Mouse (Mus musculus) myocyte (in vitro differentiated cells): ENCODE data around the gene Wdr95. TPM values are rescaled to one million over a fixed set of nuclear protein-coding genes. Genes with fewer than 3 reads are reported as not detected.

Experiments used
- H3K27me3 ChIP-seq: one replicate; pipeline ENCODE4 v1.6.1; 2011; ENCODE audit not compliant: control insufficient read depth, insufficient read depth, insufficient read length
- H3K36me3 ChIP-seq: one replicate; pipeline ENCODE4 v1.6.1; 2011; ENCODE audit not compliant: control insufficient read depth, insufficient read depth
- H3K4me2 ChIP-seq: one replicate; pipeline ENCODE4 v1.6.1; 2011; ENCODE audit warnings: low read depth, control low read depth
- H3K4me3 ChIP-seq: one replicate; pipeline ENCODE4 v1.5.1; 2011; ENCODE audit warnings: mild to moderate bottlenecking, control low read depth, moderate library complexity
- H3K79me2 ChIP-seq: one replicate; pipeline ENCODE4 v1.6.1; 2011; ENCODE audit not compliant: control insufficient read depth, insufficient read depth
- H3ac ChIP-seq: one replicate; pipeline ENCODE4 v1.6.1; 2011; ENCODE audit not compliant: control insufficient read depth, insufficient read length
- CEBPB ChIP-seq: IDR thresholded peaks from 2 replicates; pipeline ENCODE4 v1.6.1; 2011; ENCODE audit warnings: mild to moderate bottlenecking, moderate library complexity; ENCODE audit not compliant: poor library complexity, insufficient read depth, severe bottlenecking
- E2F4 ChIP-seq: IDR thresholded peaks from one replicate; pipeline ENCODE4 v1.6.1; 2011; ENCODE audit warnings: mild to moderate bottlenecking, control low read depth, moderate library complexity; ENCODE audit not compliant: insufficient read depth
- MAX ChIP-seq: IDR thresholded peaks from one replicate; pipeline ENCODE4 v1.6.1; 2011; ENCODE audit warnings: low read depth, mild to moderate bottlenecking, control low read depth
- MYOD1 ChIP-seq, 3 experiments: IDR thresholded peaks; one replicate each; pipeline ENCODE4 v1.6.1; 2011; ENCODE audit warnings: control low read depth in 2 of 3, low read depth in 2 of 3, mild to moderate bottlenecking in 2 of 3, moderate library complexity in 1 of 3; ENCODE audit not compliant: insufficient read length in 2 of 3, control insufficient read depth in 1 of 3
- MYOG ChIP-seq, 3 experiments: IDR thresholded peaks; one replicate each; pipeline ENCODE4 v1.6.1; 2011; ENCODE audit warnings: control low read depth in 2 of 3, low read depth in 2 of 3, mild to moderate bottlenecking in 2 of 3; ENCODE audit not compliant: insufficient read length in 2 of 3, control insufficient read depth in 1 of 3, insufficient read depth in 1 of 3
- POLR2A ChIP-seq: IDR thresholded peaks from one replicate; pipeline ENCODE4 v1.6.1; 2011; ENCODE audit warnings: low read depth, mild to moderate bottlenecking, control low read depth, moderate library complexity; ENCODE audit not compliant: insufficient read length
- POLR2AphosphoS2 ChIP-seq: IDR thresholded peaks from one replicate; pipeline ENCODE4 v1.6.1; 2011; ENCODE audit warnings: low read depth, control low read depth; ENCODE audit not compliant: insufficient read length
- REST ChIP-seq: IDR thresholded peaks from one replicate; pipeline ENCODE4 v1.6.1; 2011; ENCODE audit warnings: mild to moderate bottlenecking, control low read depth, moderate library complexity; ENCODE audit not compliant: insufficient read depth, insufficient read length
- SRF ChIP-seq: IDR thresholded peaks from one replicate; pipeline ENCODE4 v1.6.1; 2011; ENCODE audit warnings: low read depth; ENCODE audit not compliant: control insufficient read depth, insufficient read length
- TCF12 ChIP-seq: IDR thresholded peaks from one replicate; pipeline ENCODE4 v1.6.1; 2011; ENCODE audit warnings: mild to moderate bottlenecking, control low read depth; ENCODE audit not compliant: poor library complexity, insufficient read depth, severe bottlenecking
- TCF3 ChIP-seq: IDR thresholded peaks from one replicate; pipeline ENCODE4 v1.6.1; 2011; ENCODE audit warnings: low read depth, control low read depth; ENCODE audit not compliant: insufficient read length
- USF1 ChIP-seq: IDR thresholded peaks from one replicate; pipeline ENCODE4 v1.6.1; 2011; ENCODE audit warnings: low read depth, mild to moderate bottlenecking, control low read depth, moderate library complexity
- polyA plus RNA-seq: library from polyadenylated mRNA; unstranded; fragments of >200 nt; fragmentation: generic; extraction: Trizol; gene quantifications from one replicate; pipeline ENCODE4 v1.2.1, GENCODE M21; 2012; ENCODE audit warnings: missing spikeins

Wdr95 gene
- polyA plus RNA-seq, 1 experiment = 0.07 TPM

DNA sequence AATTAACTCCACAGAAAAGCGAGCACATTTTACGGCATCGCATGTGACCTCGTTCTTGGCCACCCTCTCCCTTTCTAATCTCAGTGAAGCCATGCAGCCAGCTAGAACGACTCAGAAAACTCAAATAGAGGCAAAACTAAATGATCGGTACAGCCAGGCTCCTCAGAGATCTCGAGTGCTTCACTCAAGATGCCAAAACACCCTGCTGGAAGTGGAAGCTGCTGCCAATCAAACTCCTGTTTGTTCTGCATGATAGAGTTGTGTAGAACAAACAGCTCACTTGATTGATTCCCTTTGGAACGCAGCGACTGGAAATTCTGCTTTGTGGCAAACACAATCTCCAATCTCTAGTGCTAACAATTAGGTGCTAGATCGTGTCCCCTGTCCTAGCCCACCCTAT lies 48.5 kb downstream of the Wdr95 start:
- H3ac ChIP-seq = no peak overlapping the region

DNA sequence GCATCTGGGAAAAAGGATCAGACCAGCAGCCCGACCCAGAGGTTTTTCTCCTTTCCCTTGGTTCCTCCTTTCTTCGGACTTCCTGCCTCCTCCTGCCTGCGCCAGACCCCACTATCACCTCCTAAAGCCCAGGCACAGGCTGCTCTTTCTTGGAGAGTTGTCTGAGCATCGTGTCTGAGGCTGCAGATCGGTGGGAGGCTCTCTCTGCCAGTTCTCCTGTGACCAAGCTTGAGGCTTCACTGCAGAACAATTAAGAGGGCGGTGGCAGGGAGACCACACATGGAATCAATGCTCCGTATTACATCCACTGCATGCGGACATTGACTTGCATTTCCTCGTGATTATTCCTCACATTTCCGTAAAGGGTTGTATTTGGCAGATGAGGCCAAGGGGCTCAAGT lies 49.0 kb downstream of the Wdr95 start:
- TF ChIP-seq USF1 (no peak), POLR2AphosphoS2 (no peak), TCF3 (no peak), TCF12 (no peak), CEBPB (no peak), MAX (no peak), MYOD1 (IDR thresholded peaks at IDR 0.05; ENCODE audit: control insufficient read depth in 1 of 3, insufficient read length in 2 of 3, low read depth in 2 of 3) (no peak), REST (no peak), POLR2A (no peak), MYOG (IDR thresholded peaks at IDR 0.05; ENCODE audit: control insufficient read depth in 1 of 3, insufficient read depth in 1 of 3, insufficient read length in 2 of 3, low read depth in 2 of 3) (no peak)
- no peaks in the 10 kb centered on the region for H3K27me3 ChIP-seq
- no peaks in the 10 kb centered on the region for H3K79me2 ChIP-seq

More for the DNA sequence above, 48.5 kb downstream of the Wdr95 start:
- H3K36me3 ChIP-seq = no peaks in the 10 kb centered on the region
- H3K4me2 ChIP-seq = no peak overlapping the region
- H3K4me3 ChIP-seq = no peak overlapping the region
- H3K79me2 ChIP-seq = no peaks in the 10 kb centered on the region
- TF ChIP-seq TCF12 = no peak
- H3K27me3 ChIP-seq = no peaks in the 10 kb centered on the region

DNA sequence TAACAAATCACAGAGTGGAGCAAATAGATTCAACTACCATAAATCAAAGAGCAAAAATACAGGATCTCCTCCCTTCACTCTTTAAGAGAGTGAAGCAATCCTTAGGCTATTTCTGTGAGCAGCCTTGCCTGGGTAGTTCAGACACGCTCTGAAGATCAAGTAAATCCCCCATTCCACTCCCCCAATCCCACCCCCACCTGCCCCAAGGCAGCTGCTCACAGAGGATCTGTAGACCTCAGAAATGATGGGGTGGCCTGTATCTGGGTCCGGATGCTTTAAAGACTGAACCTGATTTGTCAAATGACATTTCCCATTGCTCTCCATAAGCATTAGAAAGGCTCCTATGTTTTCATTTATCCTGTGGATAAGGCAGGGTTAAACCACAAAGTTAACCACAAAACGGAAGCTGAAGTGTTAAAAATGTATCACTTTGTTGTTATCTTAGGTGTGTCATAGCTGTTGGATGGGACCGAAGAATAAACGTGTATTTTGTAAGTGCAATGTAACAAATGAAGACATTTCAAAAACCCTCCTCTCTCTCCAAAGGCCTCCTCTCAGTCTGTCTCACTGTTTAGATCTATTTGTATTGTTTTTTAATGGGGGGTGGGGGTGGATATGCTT lies 54.3 kb downstream of the Wdr95 start:
- no peak overlapping the region for H3K4me2 ChIP-seq
- TF ChIP-seq MYOD1 (IDR thresholded peaks at IDR 0.05; ENCODE audit: control insufficient read depth in 1 of 3, insufficient read length in 2 of 3, low read depth in 2 of 3) (no peak), TCF12 (no peak), TCF3 (no peak), POLR2A (no peak), CEBPB (no peak), REST (no peak), MAX (no peak), SRF (no peak), MYOG (IDR thresholded peaks at IDR 0.05; ENCODE audit: control insufficient read depth in 1 of 3, insufficient read depth in 1 of 3, insufficient read length in 2 of 3, low read depth in 2 of 3) (no peak), POLR2AphosphoS2 (no peak), E2F4 (no peak), USF1 (no peak)
- no peaks in the 10 kb centered on the region for H3K36me3 ChIP-seq
- H3K4me3 ChIP-seq = no peak overlapping the region
- H3ac ChIP-seq = no peak overlapping the region
- no peaks in the 10 kb centered on the region for H3K27me3 ChIP-seq
- no peaks in the 10 kb centered on the region for H3K79me2 ChIP-seq

More for the DNA sequence above, 49.0 kb downstream of the Wdr95 start:
- Histone ChIP-seq H3K4me2 (no peak overlapping the region), H3K36me3 (no peaks in the 10 kb centered on the region), H3ac (no peak overlapping the region), H3K4me3 (no peak overlapping the region)

DNA sequence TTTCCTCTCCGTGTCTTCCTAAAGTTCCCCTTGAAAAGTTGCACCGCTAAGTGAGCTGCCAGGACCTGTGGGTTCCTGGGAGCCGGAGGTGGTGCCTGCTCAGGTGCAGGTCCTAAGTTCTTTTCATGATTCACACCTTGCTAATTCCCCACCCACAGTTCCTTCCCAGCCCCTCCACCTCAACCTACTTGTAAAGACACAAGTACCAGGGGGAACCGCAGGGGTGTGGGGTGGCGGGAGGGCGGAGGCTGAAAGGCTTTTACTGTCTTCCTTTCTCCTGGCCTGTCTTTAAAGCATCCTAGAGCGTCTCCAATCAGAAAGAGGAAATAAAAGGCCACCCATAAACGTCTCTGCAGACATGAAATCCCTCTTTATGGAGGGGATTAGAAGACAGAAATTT lies 55.0 kb downstream of the Wdr95 start:
- TF ChIP-seq MAX = no peak
- no peak for TF ChIP-seq REST
- no peak for TF ChIP-seq TCF3
- TF ChIP-seq POLR2AphosphoS2 = no peak
- no peak for TF ChIP-seq MYOD1 (IDR thresholded peaks at IDR 0.05; ENCODE audit: control insufficient read depth in 1 of 3, insufficient read length in 2 of 3, low read depth in 2 of 3)
- no peak for TF ChIP-seq E2F4
- TF ChIP-seq TCF12 = no peak
- no peak for TF ChIP-seq SRF
- TF ChIP-seq CEBPB = no peak
- TF ChIP-seq POLR2A = no peak
- Histone ChIP-seq H3K79me2 (no peaks in the 10 kb centered on the region), H3K4me3 (no peak overlapping the region), H3K4me2 (no peak overlapping the region), H3K27me3 (no peaks in the 10 kb centered on the region), H3K36me3 (no peaks in the 10 kb centered on the region), H3ac (no peak overlapping the region)

DNA sequence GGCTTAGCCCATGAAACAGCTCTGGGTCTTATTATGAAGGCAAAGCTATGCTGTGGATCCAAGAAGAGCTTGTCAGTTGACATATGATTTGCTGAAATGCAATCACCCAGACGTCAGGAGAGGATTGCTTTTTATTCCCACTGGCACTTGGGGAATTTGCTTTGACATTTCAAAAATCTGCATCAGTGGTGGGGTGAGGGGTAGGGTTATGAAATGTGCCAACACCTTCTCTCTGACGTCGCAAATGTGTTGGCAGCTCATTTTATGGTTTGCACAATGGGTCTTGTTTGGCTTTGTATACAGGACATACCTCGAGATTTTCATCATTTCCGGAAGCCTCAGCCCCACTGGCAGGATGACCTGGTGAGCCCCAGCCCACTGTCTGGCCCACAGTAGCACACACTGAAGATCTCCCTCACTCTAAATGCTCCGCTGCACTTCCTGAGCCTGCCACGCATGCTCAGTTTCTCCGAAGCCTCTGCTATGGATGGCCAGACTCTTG lies 55.7 kb downstream of the Wdr95 start:
- Histone ChIP-seq H3K27me3 (no peaks in the 10 kb centered on the region), H3K4me2 (no peak overlapping the region), H3K79me2 (no peaks in the 10 kb centered on the region), H3K36me3 (no peaks in the 10 kb centered on the region), H3ac (no peak overlapping the region), H3K4me3 (no peak overlapping the region)
- TF ChIP-seq POLR2AphosphoS2 (no peak), REST (no peak), USF1 (no peak), POLR2A (no peak), MYOG (IDR thresholded peaks at IDR 0.05; ENCODE audit: control insufficient read depth in 1 of 3, insufficient read depth in 1 of 3, insufficient read length in 2 of 3, low read depth in 2 of 3) (no peak), MAX (no peak), TCF12 (no peak), MYOD1 (IDR thresholded peaks at IDR 0.05; ENCODE audit: control insufficient read depth in 1 of 3, insufficient read length in 2 of 3, low read depth in 2 of 3) (no peak), CEBPB (no peak), SRF (no peak), E2F4 (no peak), TCF3 (no peak)
